Mouse (Mus musculus) thymus, postnatal 14 days (tissue): ENCODE results near the gene C9orf72.

ENCODE experiments used
- DNase-seq: peaks from one replicate; pipeline ENCODE4 v3.0.0; 2021

The C9orf72 gene

GRCm38 (mm10) chr4:35173551-35173950 lies 52.4 kb downstream of the C9orf72 start:
- DNase-seq = no peak

GRCm38 (mm10) chr4:35172471-35172870 lies 53.5 kb downstream of the C9orf72 start:
- DNase-seq = no peak

- DNase-seq = no peak
Measured at GRCm38 (mm10) chr4:35169571-35170125, 56.3 kb downstream of the C9orf72 start.

- DNase-seq = no peak
Measured at GRCm38 (mm10) chr4:35167855-35168254, 58.1 kb downstream of the C9orf72 start.

- DNase-seq = no peak
Measured at GRCm38 (mm10) chr4:35165947-35166346, 60.0 kb downstream of the C9orf72 start.

- DNase-seq = no peak
Measured at GRCm38 (mm10) chr4:35165275-35165674, 60.7 kb downstream of the C9orf72 start.

- no peak for DNase-seq
Measured at GRCm38 (mm10) chr4:35157815-35158214, 68.2 kb downstream of the C9orf72 start.

GRCm38 (mm10) chr4:35156751-35157611 lies 69.0 kb downstream of the C9orf72 start, which contains the start of gene Mob3b:
Gene Mob3b (minus strand): TSS chr4:35157484.
- DNase-seq = peak; percentile 93

GRCm38 (mm10) chr4:35156149-35156611 lies 69.8 kb downstream of the C9orf72 start:
- peak; percentile 76 for DNase-seq

- peak; percentile 75 for DNase-seq
Measured at GRCm38 (mm10) chr4:35155132-35155922, 70.6 kb downstream of the C9orf72 start.

GRCm38 (mm10) chr4:35154051-35154450 lies 71.9 kb downstream of the C9orf72 start:
- DNase-seq = no peak

- no peak for DNase-seq
Measured at GRCm38 (mm10) chr4:35151756-35152155, 74.2 kb downstream of the C9orf72 start, which contains the start of gene Ifnk. Gene Ifnk (plus strand): TSS chr4:35152056.

- DNase-seq = no peak
Measured at GRCm38 (mm10) chr4:35150706-35151105, 75.3 kb downstream of the C9orf72 start.

GRCm38 (mm10) chr4:35148326-35148725 lies 77.6 kb downstream of the C9orf72 start:
- DNase-seq = no peak

- DNase-seq = no peak
Measured at GRCm38 (mm10) chr4:35146597-35146996, 79.4 kb downstream of the C9orf72 start.

GRCm38 (mm10) chr4:35145726-35146125 lies 80.2 kb downstream of the C9orf72 start:
- DNase-seq = no peak

GRCm38 (mm10) chr4:35143472-35144102 lies 82.4 kb downstream of the C9orf72 start:
- no peak for DNase-seq
